Mouse (Mus musculus): ENCODE measurements around the gene Gnb2.

Gene Gnb2

DNA sequence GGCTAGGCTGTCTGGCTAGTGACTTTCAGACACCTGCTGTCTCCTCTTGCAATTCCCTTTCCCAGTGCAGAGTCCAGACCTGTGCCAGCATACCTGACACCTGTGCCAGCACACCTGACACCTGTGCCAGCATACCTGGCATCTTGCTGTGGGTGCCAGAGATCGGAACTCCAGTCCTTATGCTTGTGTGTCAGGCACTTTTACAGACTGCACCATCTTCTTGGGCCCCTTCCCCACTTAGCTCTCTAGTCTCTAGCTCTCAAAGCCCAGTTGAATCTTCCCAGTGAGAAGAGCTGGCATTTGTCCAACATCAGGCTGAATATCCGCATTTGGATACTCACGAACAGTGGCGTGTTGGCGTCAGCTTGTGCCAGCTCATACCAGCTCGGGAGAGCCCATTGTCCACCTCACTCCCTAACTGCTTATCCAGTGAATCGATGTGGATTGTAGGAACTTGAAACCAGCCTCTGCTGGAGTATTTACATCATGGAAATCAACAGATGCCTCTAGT is 6.0 kb upstream of the Gnb2 start:
- DNase-seq (ENCODE audit: extremely low spot score) = no peak

DNA sequence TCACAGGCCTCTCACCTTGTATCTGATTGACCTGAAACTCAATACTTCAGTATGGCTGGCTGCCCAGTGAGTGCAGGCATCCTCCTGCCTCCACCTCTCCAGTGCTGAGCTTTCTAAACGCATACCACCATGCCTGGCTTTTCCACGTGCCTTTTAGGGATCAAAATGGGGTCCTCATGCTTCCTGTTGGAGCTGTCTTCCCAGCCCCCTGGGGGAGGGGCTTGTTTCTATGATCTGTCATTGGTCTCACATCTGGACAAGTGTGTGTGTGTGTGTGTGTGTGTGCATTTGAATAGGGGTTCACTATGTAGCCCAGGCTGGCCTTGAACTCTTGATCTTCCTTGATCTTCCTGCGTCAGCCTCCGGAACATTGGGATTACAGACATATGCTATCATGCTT is 4.2 kb upstream of the Gnb2 start:
- no peak for DNase-seq (ENCODE audit: extremely low spot score)

DNA sequence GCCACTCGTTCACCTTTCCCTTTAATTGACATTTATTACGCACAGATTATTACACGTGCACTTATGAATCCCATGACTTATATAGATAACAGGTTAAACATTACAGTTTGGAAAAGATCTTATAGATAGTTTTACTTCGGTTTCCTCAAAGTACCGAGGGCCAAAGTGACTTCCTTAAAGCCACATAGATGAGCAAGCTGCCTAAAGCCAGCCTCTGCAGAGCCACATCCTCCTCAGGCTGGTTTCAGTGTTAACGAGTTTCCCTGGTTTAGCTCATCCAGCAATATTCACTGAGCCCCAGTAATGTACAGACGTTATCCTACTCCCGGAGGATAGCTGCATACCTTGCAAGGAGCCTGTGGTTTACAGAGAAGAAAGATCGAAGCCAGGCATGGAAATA is 2.0 kb upstream of the Gnb2 start:
- DNase-seq (ENCODE audit: extremely low spot score) = no peak

DNA sequence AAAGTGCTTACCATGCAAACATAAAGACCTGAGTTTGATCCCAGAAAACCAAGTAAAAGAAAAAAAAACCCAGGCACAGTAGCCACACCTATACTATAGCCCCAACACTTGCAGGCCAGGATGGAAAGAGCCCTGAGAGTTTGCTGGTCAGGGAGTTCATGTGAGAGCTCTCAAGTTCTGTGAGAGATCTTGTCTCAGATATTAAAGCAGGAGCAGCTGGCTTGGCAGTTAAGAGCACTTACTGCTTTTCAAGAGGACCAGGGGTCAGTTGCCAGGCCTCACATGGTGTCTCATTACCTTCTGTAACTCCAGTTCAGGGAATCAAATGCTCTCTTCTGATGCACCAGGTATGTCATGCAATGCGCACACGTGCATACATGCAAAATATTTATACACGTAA is 1.5 kb upstream of the Gnb2 start:
- DNase-seq (ENCODE audit: extremely low spot score) = no peak

DNA sequence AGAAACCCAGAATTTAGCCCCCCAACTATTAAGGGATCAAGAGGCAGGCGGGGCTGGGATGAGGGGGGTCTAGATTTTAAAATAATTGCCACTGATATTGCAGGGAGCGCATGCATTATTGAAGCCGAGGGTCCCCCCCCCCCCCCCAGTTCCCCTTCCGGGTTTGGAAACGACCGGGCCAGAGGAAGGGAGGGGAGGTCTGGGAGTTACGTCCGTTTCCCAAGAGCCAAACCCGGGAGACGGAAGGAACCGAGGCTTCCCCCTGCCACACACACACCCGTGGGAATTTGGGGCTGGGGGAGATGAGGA is 548 bp downstream of the Gnb2 start:
- DNase-seq (ENCODE audit: extremely low spot score) = no peak

DNA sequence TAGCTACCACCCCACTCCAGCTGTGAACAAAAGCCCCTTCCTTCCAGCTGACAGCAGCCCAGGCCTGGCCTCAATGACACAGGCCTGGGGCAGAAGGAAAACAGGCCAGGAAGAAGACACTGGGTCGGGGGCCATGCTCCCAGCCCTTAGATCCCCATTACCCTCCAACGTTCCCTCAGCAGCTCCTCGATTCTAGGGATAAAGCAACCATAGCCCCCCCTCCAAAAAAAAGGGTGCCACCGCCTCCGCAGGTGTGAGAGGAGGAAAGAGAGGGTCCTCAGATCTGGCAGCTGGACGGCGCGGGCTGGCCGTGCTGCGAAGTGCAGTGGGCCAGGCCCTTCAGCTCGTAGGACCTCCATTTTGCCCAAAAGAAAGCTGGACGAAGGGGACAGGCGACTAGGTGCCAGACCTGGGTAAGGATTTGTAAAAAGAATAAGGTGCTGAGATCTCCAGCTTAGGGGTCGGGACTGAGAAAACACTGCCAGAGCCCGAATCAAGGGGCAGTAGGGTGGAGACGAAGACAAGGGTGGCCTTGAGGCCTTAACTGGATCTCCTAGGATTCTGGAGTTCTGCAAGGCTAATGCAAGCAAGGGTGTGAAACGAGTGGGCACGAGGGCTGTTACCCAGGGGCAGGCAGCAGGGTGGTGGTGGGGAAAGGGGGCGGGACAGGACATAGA is 1.0 kb downstream of the Gnb2 start:
- DNase-seq (ENCODE audit: extremely low spot score) = peak; percentile 48

DNA sequence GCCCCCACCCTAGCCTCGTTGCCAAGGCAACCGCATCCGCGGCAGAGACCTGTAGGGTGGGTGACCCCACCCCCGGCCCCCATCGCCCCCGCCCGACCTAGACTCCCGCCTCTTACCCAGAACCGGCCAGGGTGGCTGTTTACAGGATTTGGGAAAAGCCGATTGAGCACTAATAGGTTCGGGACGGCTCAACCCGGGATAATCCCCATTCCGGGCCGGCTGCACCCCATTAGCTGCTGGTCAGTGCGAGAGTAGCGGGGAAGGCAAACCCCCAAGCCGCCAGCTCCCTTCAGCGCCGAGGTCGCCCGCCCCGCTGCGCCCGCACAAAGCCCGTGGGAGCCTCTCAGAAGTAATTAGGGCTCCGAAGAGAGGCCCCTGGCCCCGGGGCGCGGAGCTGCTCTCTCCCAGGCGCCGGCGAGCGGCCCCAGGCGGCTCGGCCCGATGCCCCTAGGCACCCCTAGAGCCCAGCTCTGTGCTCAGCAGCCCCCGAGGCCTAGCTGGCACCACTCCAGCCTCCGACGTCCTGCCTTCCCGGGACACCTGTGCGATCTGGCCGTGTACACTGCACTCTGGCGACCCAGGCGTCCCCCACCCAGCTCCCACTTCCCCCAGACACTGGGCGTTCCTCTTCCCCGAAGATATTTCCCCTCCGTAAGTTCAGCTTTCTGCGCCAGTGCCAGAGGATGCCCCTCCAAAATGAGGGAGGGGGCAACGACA is 1.7 kb downstream of the Gnb2 start:
- no peak for DNase-seq (ENCODE audit: extremely low spot score)

DNA sequence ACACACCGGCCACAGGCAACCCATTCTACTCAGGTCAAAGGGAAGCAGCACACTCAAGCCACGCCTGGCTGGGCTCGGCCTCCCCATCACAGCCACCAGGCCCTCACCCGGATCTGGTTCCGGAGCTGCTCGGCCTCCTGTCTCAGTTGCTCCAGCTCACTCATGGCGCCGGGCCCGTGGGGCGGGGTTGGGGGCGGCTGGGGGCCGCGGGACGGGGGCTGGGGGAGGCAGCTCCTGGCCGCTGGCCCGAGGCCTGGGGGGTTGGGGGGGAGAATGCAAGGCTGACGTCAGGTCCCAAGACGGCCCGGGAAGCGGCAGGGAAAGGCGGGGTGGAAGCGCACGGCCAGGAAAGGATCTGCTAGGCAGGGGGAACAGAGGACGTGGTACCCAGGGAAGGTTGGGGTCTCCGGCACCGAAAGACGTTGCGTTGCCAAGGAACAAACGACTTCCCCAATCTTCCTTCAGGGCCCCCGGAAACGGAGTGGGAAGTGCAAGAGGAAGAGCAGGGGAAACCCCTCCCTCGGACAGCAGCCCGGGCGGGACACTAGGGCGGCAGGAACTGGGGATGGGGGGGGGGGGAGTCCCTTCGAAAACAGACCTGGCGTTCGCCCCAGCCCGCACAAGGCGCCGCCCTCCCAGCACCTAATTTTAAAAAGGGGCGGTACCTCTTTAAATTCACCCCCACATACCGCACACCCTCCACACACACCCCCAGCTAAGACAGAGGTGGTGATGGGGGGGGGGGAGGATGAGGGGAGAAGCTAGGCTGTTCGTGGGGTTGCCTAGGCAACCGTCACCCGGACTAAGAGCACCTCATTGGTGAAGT is 2.5 kb downstream of the Gnb2 start:
- DNase-seq (ENCODE audit: extremely low spot score) = peak; percentile 84

DNA sequence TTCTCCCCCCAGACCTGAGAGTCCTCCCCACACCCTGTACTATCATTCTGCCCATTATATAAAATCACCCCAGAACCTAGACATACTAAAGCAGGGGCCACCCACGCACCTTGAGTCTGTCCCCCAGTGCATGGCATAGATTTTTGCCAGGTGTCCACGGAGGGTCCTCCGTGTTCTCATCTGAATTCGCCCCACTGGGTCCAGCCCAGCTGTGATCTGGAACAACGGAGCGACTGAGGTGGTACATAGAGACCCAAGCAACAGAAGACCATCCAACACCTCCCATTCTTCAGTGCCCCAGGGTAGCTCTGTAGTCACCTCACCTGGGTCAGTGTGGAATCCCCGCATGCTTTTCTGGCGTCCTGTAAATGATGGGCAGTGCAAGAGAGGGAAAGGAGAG is 3.2 kb downstream of the Gnb2 start:
- DNase-seq (ENCODE audit: extremely low spot score) = no peak

DNA sequence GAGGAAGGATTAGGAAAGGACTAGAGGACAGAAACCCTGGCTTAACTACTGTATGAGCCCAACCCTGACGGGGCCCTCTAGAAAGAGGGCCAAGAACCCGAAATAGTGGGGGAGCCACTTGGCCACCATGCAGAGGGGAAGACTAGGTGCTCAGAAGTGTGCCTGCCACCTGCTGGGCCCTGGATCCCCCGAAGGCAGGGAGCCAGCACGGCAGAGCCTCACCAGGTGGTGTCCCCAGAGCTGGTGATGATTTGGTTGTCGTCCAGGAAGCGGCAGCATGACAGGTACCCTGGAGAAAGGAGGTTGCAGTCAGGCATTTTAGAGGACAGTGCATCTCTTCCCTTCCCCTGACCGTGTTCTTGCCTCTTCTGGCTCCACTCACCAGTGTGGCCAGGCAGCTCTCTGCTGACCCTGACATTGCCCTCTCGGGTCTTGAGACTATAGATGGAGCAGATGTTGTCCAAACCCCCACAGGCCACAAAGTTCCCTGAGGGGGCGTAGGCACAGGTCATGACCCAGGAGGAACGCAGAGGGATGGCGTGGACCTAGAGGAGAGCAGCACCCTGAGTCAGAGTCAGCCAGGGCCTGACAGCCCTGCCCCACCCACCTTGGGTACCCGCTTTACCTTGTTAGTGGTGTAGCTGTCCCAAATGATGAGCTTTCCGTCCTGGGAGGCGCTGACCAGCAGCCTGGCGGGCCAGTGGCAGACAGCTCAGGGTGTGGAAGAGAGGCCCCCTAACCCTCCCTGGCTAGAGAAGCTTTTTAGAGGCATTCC is 3.9 kb downstream of the Gnb2 start:
- DNase-seq (ENCODE audit: extremely low spot score) = no peak

DNA sequence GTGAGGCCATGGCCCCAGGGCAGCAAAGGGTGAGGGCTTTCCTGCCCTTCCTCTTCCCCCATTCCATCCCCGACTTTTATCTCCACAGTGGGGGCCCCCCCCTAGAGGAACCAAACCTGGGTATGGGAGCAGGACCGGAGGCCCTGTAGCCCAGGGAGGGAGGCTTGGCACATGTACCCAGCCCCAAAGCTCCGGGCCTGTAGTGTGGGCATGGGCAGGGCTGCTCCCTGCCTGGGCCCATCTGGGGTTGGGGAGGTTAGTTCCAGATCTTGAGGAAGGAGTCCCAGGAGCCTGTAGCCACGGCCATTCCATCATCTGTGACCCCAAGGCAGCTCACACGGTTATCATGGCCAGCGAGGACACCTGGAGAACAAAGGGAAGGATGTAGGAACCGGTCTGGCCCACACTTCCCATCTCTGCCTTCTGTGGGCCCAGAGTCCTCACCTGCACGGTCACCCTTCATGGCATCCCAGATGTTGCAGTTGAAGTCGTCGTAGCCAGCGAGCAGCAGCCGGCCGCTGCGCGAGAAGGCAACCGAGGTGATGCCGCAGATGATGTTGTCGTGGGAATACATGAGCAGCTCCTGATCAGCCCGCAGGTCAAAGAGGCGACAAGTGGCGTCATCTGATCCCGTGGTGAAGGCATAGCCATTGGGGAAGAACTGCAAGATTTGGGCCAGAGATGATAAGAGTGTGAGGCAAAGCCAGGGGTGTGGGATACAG is 4.9 kb downstream of the Gnb2 start:
- DNase-seq (ENCODE audit: extremely low spot score) = no peak

DNA sequence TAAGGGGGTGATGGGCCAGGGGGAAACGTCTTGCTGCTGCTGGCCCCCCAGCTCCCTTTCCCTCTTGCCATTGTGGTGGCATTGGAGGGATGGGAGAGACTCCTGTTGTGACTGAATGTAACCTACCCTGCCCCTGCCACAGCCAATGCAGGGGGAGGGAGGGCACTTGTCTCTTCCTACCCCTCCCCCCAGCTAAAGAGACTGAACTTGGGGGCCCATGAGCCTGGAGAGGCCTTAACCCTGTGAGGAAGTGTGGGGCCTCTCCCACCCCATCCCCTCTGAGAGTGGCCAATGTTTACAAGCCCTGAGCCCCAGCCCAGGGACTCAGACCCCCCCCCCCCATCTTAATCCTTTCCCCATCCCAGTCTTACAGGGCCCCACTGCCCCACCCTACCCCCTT is 5.9 kb downstream of the Gnb2 start:
- DNase-seq (ENCODE audit: extremely low spot score) = no peak

DNA sequence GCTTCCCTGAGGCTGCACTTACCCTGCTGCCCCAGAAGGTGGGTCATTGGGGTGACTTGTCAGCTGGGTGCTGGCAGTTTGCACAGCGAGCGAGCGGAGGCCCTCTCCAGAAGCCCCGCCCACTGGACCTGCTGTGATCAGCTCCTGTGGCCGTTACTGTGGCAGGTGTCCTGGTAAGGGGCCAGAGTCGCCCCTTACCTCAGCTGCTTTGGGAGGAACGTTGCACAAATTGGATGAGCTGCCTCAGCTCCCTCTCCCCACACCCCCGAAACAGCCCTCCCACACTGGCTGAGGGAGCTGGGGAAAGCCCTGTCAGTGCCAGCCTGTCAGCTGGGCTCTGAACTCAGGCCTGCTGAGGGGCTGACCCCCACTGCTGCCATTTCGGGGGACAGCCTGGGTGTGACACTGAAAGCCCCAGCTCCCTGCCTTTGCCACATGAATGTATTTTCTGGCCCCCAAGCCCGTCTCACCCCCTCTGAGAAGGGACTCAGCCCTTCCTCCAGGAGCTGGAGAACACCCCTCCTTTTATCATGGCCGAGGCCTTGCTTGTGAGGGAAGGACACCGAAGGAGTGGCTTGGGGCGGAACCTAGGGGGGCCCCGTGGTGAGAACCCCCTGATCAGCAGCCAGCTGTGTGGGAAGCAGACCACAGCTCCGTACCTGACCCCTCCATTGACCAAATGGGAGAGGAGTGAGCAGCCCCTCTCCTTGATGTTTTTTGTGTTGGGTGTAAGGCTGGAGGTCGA is 6.9 kb downstream of the Gnb2 start:
- no peak for DNase-seq (ENCODE audit: extremely low spot score)

DNA sequence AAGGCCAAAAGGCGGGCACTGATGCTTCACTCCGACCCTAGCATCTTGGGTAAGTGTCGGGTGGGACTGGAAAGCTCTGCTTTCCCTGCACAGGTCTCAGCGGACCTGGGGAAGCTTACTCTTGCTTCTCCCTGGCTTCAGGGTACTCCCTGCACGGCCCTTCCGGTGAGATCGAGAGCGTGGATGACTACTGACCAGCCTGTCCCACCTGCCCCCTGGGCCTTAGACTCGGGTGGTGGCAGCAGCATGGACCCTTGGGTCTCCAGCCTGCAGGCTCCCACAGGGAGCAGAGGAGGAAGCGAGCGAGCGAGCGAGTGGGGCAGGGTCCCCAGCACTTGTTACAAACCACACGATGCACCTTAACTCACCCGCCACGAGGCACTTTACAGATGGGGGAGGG is 7.8 kb downstream of the Gnb2 start:
- DNase-seq (ENCODE audit: extremely low spot score) = no peak

DNA sequence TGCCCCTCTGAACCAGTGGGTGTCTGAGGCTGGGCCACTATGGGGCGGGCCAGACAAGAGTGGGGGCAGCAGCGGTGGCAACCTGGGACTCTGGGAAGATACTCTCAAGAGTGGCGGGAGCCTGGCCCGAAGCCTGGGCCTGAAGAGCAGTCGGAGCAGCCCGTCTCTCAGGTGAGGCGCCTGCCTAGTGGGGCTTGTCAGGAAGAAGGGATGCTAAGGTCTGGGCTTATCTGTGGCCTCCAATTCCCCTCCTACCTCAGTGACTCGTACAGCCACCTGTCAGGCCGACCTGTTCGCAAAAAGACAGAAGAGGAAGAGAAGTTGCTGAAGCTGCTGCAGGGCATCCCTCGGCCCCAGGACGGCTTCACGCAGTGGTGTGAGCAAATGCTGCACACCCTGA is 8.6 kb downstream of the Gnb2 start:
- DNase-seq (ENCODE audit: extremely low spot score) = no peak

DNA sequence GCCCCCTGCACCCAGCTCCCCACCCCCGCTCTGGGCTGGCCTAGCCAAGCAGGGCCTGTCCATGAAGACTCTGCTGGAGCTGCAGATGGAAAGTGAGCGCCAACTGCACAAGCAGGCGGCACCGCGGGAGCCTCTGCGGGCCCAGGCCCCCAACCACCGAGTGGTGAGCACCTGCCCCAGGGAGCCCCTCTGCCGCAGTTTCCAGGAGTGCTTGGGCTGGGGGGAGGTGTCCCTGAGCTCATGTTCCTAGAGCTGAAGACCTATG is 9.1 kb downstream of the Gnb2 start:
- no peak for DNase-seq (ENCODE audit: extremely low spot score)

DNA sequence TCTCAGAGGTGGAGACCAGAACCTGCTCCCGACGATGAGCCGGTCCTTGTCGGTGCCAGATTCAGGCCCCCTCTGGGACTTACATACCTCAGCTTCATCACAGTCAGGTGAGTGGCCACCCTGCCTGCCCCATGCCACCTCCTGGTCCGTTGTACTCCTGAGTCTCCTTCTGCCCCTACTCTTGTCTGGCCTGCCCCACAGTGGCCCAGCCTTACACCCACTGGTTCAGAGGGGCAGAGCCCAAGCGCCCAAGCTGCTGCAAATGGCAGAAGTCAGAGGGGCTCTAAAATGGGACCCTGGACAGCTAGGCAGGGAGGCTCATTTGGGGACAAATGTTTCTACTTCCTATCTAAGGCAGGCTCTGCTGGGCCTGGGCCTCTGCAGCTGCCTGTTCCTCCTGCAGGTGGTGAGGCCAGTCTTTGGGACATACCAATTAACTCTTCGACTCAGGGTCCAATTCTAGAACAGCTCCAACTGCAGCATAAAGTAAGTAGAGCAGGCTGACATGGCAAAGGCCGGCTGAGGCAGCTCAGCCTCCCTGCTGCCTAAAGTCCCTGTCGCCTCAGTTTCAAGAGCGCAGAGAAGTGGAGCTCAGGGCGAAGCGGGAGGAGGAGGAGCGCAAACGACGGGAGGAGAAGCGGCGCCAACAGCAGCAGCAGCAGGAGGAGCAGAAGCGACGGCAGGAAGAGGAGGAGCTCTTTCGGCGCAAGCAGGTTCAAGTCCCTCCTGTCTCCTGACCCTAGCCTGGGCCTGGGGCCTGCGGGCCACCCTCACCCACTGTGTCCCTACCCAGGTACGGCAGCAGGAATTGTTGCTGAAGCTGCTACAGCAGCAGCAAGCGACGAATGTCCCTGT is 9.7 kb downstream of the Gnb2 start:
- no peak for DNase-seq (ENCODE audit: extremely low spot score)

DNA sequence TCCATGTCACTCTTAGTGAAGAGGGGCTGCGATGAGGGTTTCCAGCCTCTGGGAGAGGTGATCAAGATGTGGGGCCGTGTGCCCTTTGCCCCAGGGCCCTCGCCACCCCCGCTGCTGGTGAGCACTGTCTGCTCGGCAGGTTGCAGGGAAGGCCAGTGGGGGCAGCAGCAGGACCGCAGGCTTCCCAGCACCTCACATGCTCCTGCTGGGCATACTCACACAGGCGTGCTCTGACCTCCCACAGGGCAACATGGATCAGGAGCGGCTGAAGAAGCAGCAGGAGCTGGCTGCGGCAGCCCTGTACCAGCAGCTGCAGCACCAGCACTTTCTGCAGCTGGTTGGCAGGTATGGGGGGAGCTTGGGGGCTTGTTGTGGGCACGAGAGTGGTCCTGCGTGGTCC is 10.6 kb downstream of the Gnb2 start:
- no peak for DNase-seq (ENCODE audit: extremely low spot score)

DNA sequence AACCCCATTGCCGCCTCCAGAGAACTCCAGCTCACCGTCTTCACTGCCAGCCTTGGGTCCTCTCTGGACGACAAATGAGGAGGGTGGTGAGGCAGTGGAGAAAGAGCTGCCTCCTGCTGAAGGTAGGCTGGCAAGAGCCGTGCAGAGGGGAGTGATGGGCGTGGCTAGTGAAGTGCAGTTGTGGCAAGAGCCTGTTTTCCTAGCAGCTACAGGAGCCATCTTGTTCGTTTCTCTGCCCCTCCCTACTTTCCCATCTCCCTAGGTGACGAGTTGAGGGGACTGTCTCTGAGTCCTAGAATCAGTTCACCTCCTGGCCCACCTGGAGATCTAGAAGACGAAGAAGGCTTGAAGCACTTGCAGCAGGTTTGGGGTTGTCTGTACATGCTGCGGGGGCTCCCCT is 11.4 kb downstream of the Gnb2 start:
- no peak for DNase-seq (ENCODE audit: extremely low spot score)

Measured in embryo, embryonic 9.5 days (tissue).